Mouse (Mus musculus) urinary bladder, postnatal 4 days (tissue): ENCODE results near the gene Snx29.

Experiments used
- DNase-seq, 2 experiments: peaks; one replicate each; pipeline ENCODE4 v3.0.0; 2021 to 2022; ENCODE audit warnings: low spot score in 2 of 2

The Snx29 gene

DNA sequence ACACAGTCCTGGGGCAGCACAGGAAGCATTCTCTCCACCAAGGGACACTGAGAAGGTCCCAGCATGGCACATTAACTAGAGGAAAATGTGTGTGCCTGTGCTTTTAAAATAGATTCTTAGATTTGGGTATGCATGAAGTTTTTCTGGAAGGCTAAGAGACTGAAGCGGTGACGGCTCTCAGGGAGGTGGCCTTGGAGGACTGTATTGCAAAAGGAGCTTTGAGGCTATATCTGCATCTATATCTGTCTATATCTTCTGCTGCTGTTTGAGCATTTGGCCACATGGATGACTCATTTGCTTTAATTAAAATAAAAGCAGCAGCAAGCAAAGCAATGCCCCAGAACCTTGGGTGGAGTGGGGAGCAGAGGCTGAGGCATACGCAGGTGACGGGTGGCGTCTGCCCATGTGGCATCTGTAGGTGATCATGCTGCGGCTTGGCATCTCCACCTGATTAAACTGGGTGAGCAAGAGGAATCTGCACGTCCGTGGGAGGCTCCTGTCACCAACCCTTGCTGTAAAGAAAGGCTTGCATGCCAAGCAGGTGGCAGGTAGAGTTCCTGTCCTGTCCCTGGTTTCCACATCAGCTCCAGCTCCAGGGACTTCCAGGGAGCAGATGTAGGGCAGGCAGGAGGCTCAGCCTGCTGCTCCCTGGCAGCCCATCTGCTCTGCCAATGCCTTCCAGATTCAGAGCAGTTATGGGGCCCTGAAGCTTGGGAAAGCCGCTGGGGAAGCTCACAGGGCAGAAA is 456.2 kb downstream of the Snx29 start:
- DNase-seq = no peak

DNA sequence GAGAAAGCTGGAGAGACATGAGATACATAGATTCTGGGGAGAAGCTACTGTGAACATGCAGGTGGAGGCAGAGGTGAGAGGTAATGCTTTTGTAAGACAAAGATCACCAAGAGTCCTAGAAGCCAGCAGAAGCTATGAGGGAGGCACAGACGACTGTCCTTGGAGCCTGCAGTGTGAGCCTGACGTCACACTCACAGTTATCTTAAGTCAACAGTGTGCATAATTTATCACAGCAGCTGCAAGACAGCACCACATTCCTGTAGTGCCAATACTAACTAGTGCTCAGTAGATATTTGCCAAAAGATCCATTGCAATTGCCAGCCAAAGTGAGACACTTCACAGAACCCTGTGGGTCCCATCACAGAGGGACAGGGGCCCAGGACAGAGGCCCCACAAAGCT is 459.4 kb downstream of the Snx29 start:
- no peak for DNase-seq

GRCm38 (mm10) chr16:11783337-11783736 is 460.6 kb downstream of the Snx29 start:
- DNase-seq = no peak

GRCm38 (mm10) chr16:11784354-11784753 is 461.6 kb downstream of the Snx29 start:
- DNase-seq = no peak

- no peak for DNase-seq
Observed at GRCm38 (mm10) chr16:11785806-11786205, 463.1 kb downstream of the Snx29 start.

- DNase-seq = no peak
Observed at GRCm38 (mm10) chr16:11790476-11790875, 467.8 kb downstream of the Snx29 start.

DNA sequence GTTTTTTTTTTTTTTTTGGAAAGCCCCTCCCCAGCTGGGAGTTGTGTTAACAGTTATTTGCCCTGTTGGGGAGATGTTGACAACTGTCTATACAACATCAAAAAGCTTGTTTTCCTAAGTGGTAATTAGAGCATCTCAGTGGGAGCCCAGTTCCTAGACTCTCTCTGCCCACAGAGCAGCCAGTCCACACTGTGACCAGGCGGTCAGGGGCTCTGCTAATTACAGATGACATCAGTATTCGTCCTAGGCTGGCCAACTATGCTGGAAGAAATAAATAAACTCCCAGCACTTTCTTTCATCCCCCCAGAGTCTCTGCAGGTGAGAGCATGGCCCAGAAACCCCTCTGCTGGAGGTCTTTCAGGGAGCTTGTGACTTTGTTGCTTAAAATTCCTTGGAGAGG is 470.7 kb downstream of the Snx29 start:
- no peak for DNase-seq

GRCm38 (mm10) chr16:11794628-11795027 is 471.9 kb downstream of the Snx29 start:
- DNase-seq = no peak

GRCm38 (mm10) chr16:11795758-11796460 is 473.2 kb downstream of the Snx29 start:
- no peak for DNase-seq

DNA sequence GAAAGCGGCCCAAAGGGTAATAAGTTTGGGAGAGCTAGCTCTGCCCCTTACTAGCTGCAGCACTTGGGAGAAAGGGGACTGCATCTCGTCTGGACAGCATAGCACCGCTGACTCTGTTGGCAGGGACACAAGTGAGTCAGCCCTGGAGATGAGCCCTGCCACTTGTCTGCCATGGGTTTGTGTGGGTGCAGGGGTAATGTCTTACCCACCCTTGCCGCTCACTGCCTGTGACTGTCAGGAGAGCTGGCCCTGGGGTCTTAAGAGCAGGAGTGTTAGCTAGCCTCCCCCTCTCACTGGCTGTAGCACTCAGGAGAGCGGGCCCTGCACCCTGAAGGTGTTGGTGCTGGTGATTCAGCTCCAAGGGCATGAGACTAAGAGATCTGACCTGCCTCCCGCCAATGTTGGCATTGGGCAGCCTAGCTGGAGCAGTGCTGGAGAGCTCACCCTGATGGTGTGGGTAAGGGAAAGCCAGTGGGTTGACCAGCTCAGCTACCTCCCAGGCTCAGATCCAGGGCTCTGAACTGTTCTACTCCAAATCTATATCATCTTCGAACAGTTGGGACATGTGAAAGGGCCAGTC is 479.3 kb downstream of the Snx29 start:
- DNase-seq = no peak
